ENCODE assay signal across 18 mouse cellular contexts in genomic region chr17:88431486-88431885, GRCm38 (mm10). TPM values are rescaled to one million over a fixed set of nuclear protein-coding genes. Genes with fewer than 3 reads are reported as not detected.
DNase-seq lines count a peak whose midpoint lies in the region; ATAC-seq and TF ChIP-seq lines count a peak whose summit lies in the region.
"Had no signal": no experiment of that assay in that cellular context is flagged by ENCODE, and none has a peak within 500 bp of the region (broad histone marks: within the 10 kb centered on the region; RNA-seq: fewer than 3 reads in every experiment).

No protein-coding gene starts in this region.

- no peaks in the 10 kb centered on the region for H3K9me3 ChIP-seq in liver, embryonic 16.5 days (replicated peaks; ENCODE audit: control insufficient read depth, low read length)
- H3K9me3 ChIP-seq: forebrain, embryonic 13.5 days; limb, embryonic 10.5 days; midbrain, embryonic 10.5 days had no signal

- H3K4me2 ChIP-seq in liver, embryonic 16.5 days (ENCODE audit: low read depth, low read length) = peak overlapping the region; percentile 43
- H3K4me2 ChIP-seq: forebrain, embryonic 13.5 days had no signal

- H3K27me3 ChIP-seq in testis, adult 2 months (ENCODE audit: control insufficient read depth, insufficient read depth, low read length) = no peaks in the 10 kb centered on the region; the same call in 1 of the 2 replicates
- no peaks in the 10 kb centered on the region for H3K27me3 ChIP-seq in liver, embryonic 16.5 days (ENCODE audit: control insufficient read depth, insufficient read depth, low read depth, low read length)
- H3K27me3 ChIP-seq: forebrain, embryonic 13.5 days had no signal

- ATAC-seq in hematopoietic stem cell, adult 5-6 weeks (replicated peaks in 1 of 2; ENCODE audit: insufficient read depth in 1 of 2, low FRiP score in 2 of 2, low TSS enrichment in 1 of 2, low read depth in 1 of 2, poor library complexity in 2 of 2, severe bottlenecking in 2 of 2) = peak; percentile 77 to 78
- peak; percentile 65 for ATAC-seq in liver, embryonic 16.5 days (ENCODE audit: low read depth)
- ATAC-seq: forebrain, embryonic 13.5 days had no signal

- H3K27ac ChIP-seq in testis, adult 2 months (ENCODE audit: control insufficient read depth, insufficient read depth, low read depth, low read length) = no peak overlapping the region
- H3K27ac ChIP-seq in liver, embryonic 16.5 days (ENCODE audit: low read length) = peak overlapping the region; percentile 84
- H3K27ac ChIP-seq: forebrain, embryonic 13.5 days; kidney, postnatal 0 days; layer of hippocampus, adult 2 months; limb, embryonic 10.5 days; midbrain, embryonic 10.5 days had no signal

- no peak for TF ChIP-seq CTCF in testis, adult 2 months (IDR thresholded peaks at IDR 0.05; ENCODE audit: control insufficient read depth, insufficient read depth, insufficient replicate concordance, low read depth, low read length)
- TF ChIP-seq CTCF in lung, adult 2 months (IDR thresholded peaks at IDR 0.05; ENCODE audit: insufficient read depth, low read length) = no peak

- no peak for DNase-seq in testis, postnatal 14 days (ENCODE audit: low spot score)
- DNase-seq in lung, adult 2 months = no peak
- no peak for DNase-seq in heart, postnatal 36 days
- DNase-seq in thymus, postnatal 36 days = no peak
- DNase-seq: adrenal gland, postnatal 10 days; cerebellum, adult 11 months; cerebellum, postnatal 36 days; gastrocnemius, postnatal 10 days; kidney, adult 11 months; lung, adult 18-20 months had no signal

- H3K4me1 ChIP-seq in testis, adult 2 months (ENCODE audit: control insufficient read depth, insufficient read depth, low read length) = peaks cover 4% of the 10 kb centered on the region
- peaks cover 25% of the 10 kb centered on the region for H3K4me1 ChIP-seq in liver, embryonic 16.5 days (ENCODE audit: control insufficient read depth, low read depth, low read length)
- no peaks in the 10 kb centered on the region for H3K4me1 ChIP-seq in lung, adult 2 months (ENCODE audit: control insufficient read depth, insufficient read depth, low read length)
- H3K4me1 ChIP-seq: forebrain, embryonic 13.5 days; limb, embryonic 10.5 days; midbrain, embryonic 10.5 days had no signal

- intact Hi-C loops in heart, postnatal 36 days (cut with DNase I) = no loop called here

- 26% methylated on average over 12 of the region's 12 CpGs for WGBS in liver, embryonic 16.5 days (ENCODE audit: insufficient replicate concordance)
- WGBS in lung, adult 2 months = 71% methylated on average over 12 of the region's 12 CpGs

- peak overlapping the region; percentile 41 for H3K9ac ChIP-seq in liver, embryonic 16.5 days (ENCODE audit: low read depth, low read length)
- H3K9ac ChIP-seq: forebrain, embryonic 13.5 days had no signal

- H3K36me3 ChIP-seq in testis, adult 2 months (ENCODE audit: control insufficient read depth, insufficient read depth, low read length) = no peaks in the 10 kb centered on the region
- no peaks in the 10 kb centered on the region for H3K36me3 ChIP-seq in liver, embryonic 16.5 days (ENCODE audit: control insufficient read depth, insufficient read depth)
- H3K36me3 ChIP-seq: limb, embryonic 10.5 days; midbrain, embryonic 10.5 days had no signal

- no peak for TF ChIP-seq POLR2A in testis, adult 2 months (IDR thresholded peaks at IDR 0.05; ENCODE audit: control insufficient read depth, low read depth, low read length)
- no peak for TF ChIP-seq POLR2A in lung, adult 2 months (IDR thresholded peaks at IDR 0.05; ENCODE audit: borderline replicate concordance, extremely low read depth, low read depth, low read length)

- peak overlapping the region; percentile 41 for H3K4me3 ChIP-seq in testis, adult 2 months (ENCODE audit: control insufficient read depth, low read depth, low read length)
- H3K4me3 ChIP-seq in liver, embryonic 16.5 days (ENCODE audit: low read depth, low read length) = peak overlapping the region; percentile 15
- H3K4me3 ChIP-seq in lung, adult 2 months (replicated peaks; ENCODE audit: extremely low read depth, low read depth, low read length) = no peak overlapping the region
- H3K4me3 ChIP-seq: forebrain, embryonic 13.5 days; layer of hippocampus, adult 2 months; limb, embryonic 10.5 days; midbrain, embryonic 10.5 days had no signal

RNA-seq across cellular contexts. Expression of gene Foxn2, which starts 9.0 kb away (rescaled TPM):
- polyA plus RNA-seq in testis, adult 2 months (2012; rRNA removed) = 1.7 and 2.1 TPM in 2 replicates
- 34.3 and 37.3 TPM in 2 replicates for total RNA-seq in hematopoietic stem cell, adult 5-6 weeks (2017)
- 11.0 and 11.8 TPM in 2 replicates for polyA plus RNA-seq in liver, embryonic 16.5 days (2015; fragmentation: Nextera tagmentation; extraction: Ambion mirVana)
- 7.0 and 7.5 TPM in 2 replicates for polyA plus RNA-seq in lung, adult 2 months (2012; rRNA removed)
- 1 to 10 TPM; 8.7 to 9.9 TPM for total RNA-seq in heart, postnatal 36 days (2021)
